Mouse (Mus musculus) liver, adult 2 months (tissue): ENCODE measurements around the gene Zbtb48.

ENCODE experiments used
- CTCF ChIP-seq: fragments of 200-500 bp; IDR thresholded peaks from 2 replicates; pipeline ENCODE4 v1.5.1; 2011; ENCODE audit warnings: low read depth, low read length, control low read depth
- POLR2A ChIP-seq: fragments of 200-500 bp; IDR thresholded peaks from 2 replicates; pipeline ENCODE4 v1.6.1; 2011; ENCODE audit warnings: low read length, control low read depth; ENCODE audit not compliant: insufficient read depth; ENCODE audit errors: extremely low read depth

- no peak for TF ChIP-seq POLR2A
- TF ChIP-seq CTCF, result no peak
These were observed 26.6 kb downstream of the Zbtb48 start for GRCm38 (mm10) chr4:152000906-152001305.
